Mouse (Mus musculus): ENCODE results near the gene Brd1.

GRCm38 (mm10) chr15:88725036-88725435 is 9.0 kb downstream of the Brd1 start:
- TF ChIP-seq CTCF (IDR thresholded peaks at IDR 0.05; ENCODE audit: extremely low read depth, insufficient read length, insufficient replicate concordance, low read depth, low read length) (no peak), POLR2A (IDR thresholded peaks at IDR 0.05; ENCODE audit: low read depth, low read length) (no peak)
